Mouse (Mus musculus): Measurements from ENCODE around the gene Rspo1. TPM values are rescaled to one million over a fixed set of nuclear protein-coding genes. Genes with fewer than 3 reads are reported as not detected.

Rspo1 gene
- total RNA-seq, 1 experiment from 2014 or later: 1.3 TPM

GRCm38 (mm10) chr4:124970677-124971076, 15.6 kb upstream of the Rspo1 start:
- ATAC-seq (ENCODE audit: extremely low read depth, insufficient number of reproducible peaks, low FRiP score, poor library complexity, severe bottlenecking): no peak

GRCm38 (mm10) chr4:124971094-124971493, 15.1 kb upstream of the Rspo1 start:
- ATAC-seq (ENCODE audit: extremely low read depth, insufficient number of reproducible peaks, low FRiP score, poor library complexity, severe bottlenecking): no peak

GRCm38 (mm10) chr4:124972316-124972715, 13.9 kb upstream of the Rspo1 start:
- no peak for ATAC-seq (ENCODE audit: extremely low read depth, insufficient number of reproducible peaks, low FRiP score, poor library complexity, severe bottlenecking)

GRCm38 (mm10) chr4:124973296-124973695, 12.9 kb upstream of the Rspo1 start:
- ATAC-seq (ENCODE audit: extremely low read depth, insufficient number of reproducible peaks, low FRiP score, poor library complexity, severe bottlenecking): no peak

GRCm38 (mm10) chr4:124978201-124978600, 8.0 kb upstream of the Rspo1 start:
- no peak for ATAC-seq (ENCODE audit: extremely low read depth, insufficient number of reproducible peaks, low FRiP score, poor library complexity, severe bottlenecking)

- no peak for ATAC-seq (ENCODE audit: extremely low read depth, insufficient number of reproducible peaks, low FRiP score, poor library complexity, severe bottlenecking)
Measured at GRCm38 (mm10) chr4:124983893-124984526, 2.2 kb upstream of the Rspo1 start.

- no peak for ATAC-seq (ENCODE audit: extremely low read depth, insufficient number of reproducible peaks, low FRiP score, poor library complexity, severe bottlenecking)
Measured at GRCm38 (mm10) chr4:124984871-124985670, 1.2 kb upstream of the Rspo1 start.

GRCm38 (mm10) chr4:124986739-124987710, 795 bp downstream of the Rspo1 start:
- ATAC-seq (ENCODE audit: extremely low read depth, insufficient number of reproducible peaks, low FRiP score, poor library complexity, severe bottlenecking): no peak

- no peak for ATAC-seq (ENCODE audit: extremely low read depth, insufficient number of reproducible peaks, low FRiP score, poor library complexity, severe bottlenecking)
Measured at GRCm38 (mm10) chr4:124987711-124988097, 1.5 kb downstream of the Rspo1 start.

- no peak for ATAC-seq (ENCODE audit: extremely low read depth, insufficient number of reproducible peaks, low FRiP score, poor library complexity, severe bottlenecking)
Measured at GRCm38 (mm10) chr4:124988382-124988781, 2.2 kb downstream of the Rspo1 start.

GRCm38 (mm10) chr4:124989787-124990253, 3.6 kb downstream of the Rspo1 start:
- no peak for ATAC-seq (ENCODE audit: extremely low read depth, insufficient number of reproducible peaks, low FRiP score, poor library complexity, severe bottlenecking)

GRCm38 (mm10) chr4:124990325-124990724, 4.1 kb downstream of the Rspo1 start:
- no peak for ATAC-seq (ENCODE audit: extremely low read depth, insufficient number of reproducible peaks, low FRiP score, poor library complexity, severe bottlenecking)

GRCm38 (mm10) chr4:124997479-124998147, 11.4 kb downstream of the Rspo1 start:
- ATAC-seq (ENCODE audit: extremely low read depth, insufficient number of reproducible peaks, low FRiP score, poor library complexity, severe bottlenecking): no peak

- no peak for ATAC-seq (ENCODE audit: extremely low read depth, insufficient number of reproducible peaks, low FRiP score, poor library complexity, severe bottlenecking)
Measured at GRCm38 (mm10) chr4:124999548-124999947, 13.3 kb downstream of the Rspo1 start.

GRCm38 (mm10) chr4:125002978-125003377, 16.7 kb downstream of the Rspo1 start:
- ATAC-seq (ENCODE audit: extremely low read depth, insufficient number of reproducible peaks, low FRiP score, poor library complexity, severe bottlenecking): no peak

GRCm38 (mm10) chr4:125004886-125005285, 18.7 kb downstream of the Rspo1 start:
- ATAC-seq (ENCODE audit: extremely low read depth, insufficient number of reproducible peaks, low FRiP score, poor library complexity, severe bottlenecking): no peak

GRCm38 (mm10) chr4:125007460-125007859, 21.2 kb downstream of the Rspo1 start:
- ATAC-seq (ENCODE audit: extremely low read depth, insufficient number of reproducible peaks, low FRiP score, poor library complexity, severe bottlenecking): no peak

- ATAC-seq (ENCODE audit: extremely low read depth, insufficient number of reproducible peaks, low FRiP score, poor library complexity, severe bottlenecking): no peak
Measured at GRCm38 (mm10) chr4:125008220-125008619, 22.0 kb downstream of the Rspo1 start.

- no peak for ATAC-seq (ENCODE audit: extremely low read depth, insufficient number of reproducible peaks, low FRiP score, poor library complexity, severe bottlenecking)
Measured at GRCm38 (mm10) chr4:125008712-125009111, 22.5 kb downstream of the Rspo1 start.
